Mouse (Mus musculus) limb, embryonic 14.5 days (tissue): Measurements from ENCODE around the gene Klrc1. TPM values are rescaled to one million over a fixed set of nuclear protein-coding genes. Genes with fewer than 3 reads are reported as not detected.
"Not testable (repeated sequence)": the region's sequence is repeated elsewhere in the genome, so short reads cannot be mapped to it uniquely, and the experiment has no call there.

Experiments used
- ATAC-seq: fragments of 200-750 bp; cut with Nextera tagmentation; 2 replicates; pipeline ENCODE4 v1.8.0; 2017; ENCODE audit warnings: low read depth, moderate number of reproducible peaks, moderate TSS enrichment; ENCODE audit not compliant: low FRiP score
- DNase-seq: peaks from one replicate; pipeline ENCODE4 v3.0.0-alpha.2; 2015; ENCODE audit warnings: low spot score
- H3K27ac ChIP-seq: fragments of 300-500 bp; sonication (generic); replicated peaks from 2 replicates; pipeline ENCODE4 v1.5.1; 2014; ENCODE audit warnings: low read depth, mild to moderate bottlenecking, low read length, moderate library complexity, mixed read lengths
- H3K27me3 ChIP-seq: fragments of 300-500 bp; sonication (generic); 2 replicates; pipeline ENCODE4 v1.6.1; 2014; ENCODE audit warnings: low read length, mixed read lengths; ENCODE audit not compliant: control insufficient read depth, insufficient read depth
- H3K36me3 ChIP-seq: fragments of 300-500 bp; sonication (generic); 2 replicates; pipeline ENCODE4 v1.6.1; 2014; ENCODE audit warnings: mild to moderate bottlenecking, low read length, moderate library complexity, mixed read lengths; ENCODE audit not compliant: control insufficient read depth, insufficient read depth
- H3K4me1 ChIP-seq: fragments of 300-500 bp; sonication (generic); 2 replicates; pipeline ENCODE4 v1.6.1; 2014; ENCODE audit warnings: antibody characterized with exemption, low read length, mixed read lengths; ENCODE audit not compliant: control insufficient read depth, insufficient read depth
- H3K4me2 ChIP-seq: fragments of 300-500 bp; sonication (generic); replicated peaks from 2 replicates; pipeline ENCODE4 v1.6.1; 2014; ENCODE audit warnings: low read depth, mild to moderate bottlenecking, low read length, moderate library complexity; ENCODE audit not compliant: severe bottlenecking
- H3K4me3 ChIP-seq: fragments of 300-500 bp; sonication (generic); replicated peaks from 2 replicates; pipeline ENCODE4 v1.5.1; 2014; ENCODE audit warnings: low read length
- H3K9ac ChIP-seq: fragments of 300-500 bp; sonication (generic); 2 replicates; pipeline ENCODE4 v1.6.1; 2014; ENCODE audit warnings: mild to moderate bottlenecking, low read depth, low read length, moderate library complexity; ENCODE audit not compliant: severe bottlenecking
- H3K9me3 ChIP-seq: fragments of 300-500 bp; sonication (generic); 2 replicates; pipeline ENCODE4 v1.6.1; 2016; ENCODE audit warnings: low read length; ENCODE audit not compliant: control insufficient read depth
- POLR2A ChIP-seq: fragments of 200-500 bp; IDR thresholded peaks from 2 replicates; pipeline ENCODE4 v1.8.0; 2012; ENCODE audit warnings: inconsistent platforms, mild to moderate bottlenecking, moderate library complexity, borderline replicate concordance; ENCODE audit not compliant: insufficient read depth, insufficient read length; ENCODE audit errors: extremely low read depth
- WGBS: fragments of 180-500 bp; shearing (Covaris S2); extraction: QIAGEN DNeasy Blood & Tissue Kit; methylation state at CpG from one replicate; pipeline ENCODE4 v1.1.7; 2014; 5-methylcytosine and 5-hydroxymethylcytosine counted together
- polyA plus RNA-seq, 2 experiments: library from polyadenylated mRNA; depleted of rRNA in 1 of 2; stranded (reverse) in 1 of 2; unstranded in 1 of 2; fragments of >200 nt; fragmentation: Nextera tagmentation in 1 of 2; extraction: Ambion mirVana in 1 of 2; gene quantifications; 2 replicates each; pipeline versions ENCODE4 v1.2.1 to v1.2.3; 2012 to 2014

Gene Klrc1
- polyA plus RNA-seq (2012; rRNA removed) (not detected in 2 replicates), polyA plus RNA-seq (2014; fragmentation: Nextera tagmentation; extraction: Ambion mirVana) (not detected in 2 replicates)

DNA sequence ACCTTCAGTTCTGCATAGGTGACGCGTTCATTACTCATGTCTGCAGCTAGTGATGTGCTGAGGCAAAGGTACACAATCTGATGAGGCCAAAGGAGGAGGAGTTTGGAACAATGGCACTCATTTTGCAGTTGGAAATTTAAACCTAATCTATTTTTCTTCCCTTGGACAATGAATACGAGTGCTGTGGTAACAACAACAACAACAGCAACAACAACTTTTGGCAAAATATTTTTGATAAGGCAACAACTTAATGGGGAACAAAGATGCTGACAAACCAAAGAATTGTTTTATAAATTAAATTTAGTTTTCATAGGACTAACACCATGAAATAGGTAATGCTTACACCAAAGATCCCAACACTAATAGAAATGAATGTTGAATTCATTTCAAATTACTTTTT, at the start of gene Klrc1:
Klrc1 (minus strand) TSS at position 101 of the 400 bp plus-strand sequence.
- H3K27ac ChIP-seq: no peak within 1 kb of the TSS
- TF ChIP-seq POLR2A: no peak
- WGBS: 82% methylated on average over 3 of the region's 3 CpGs
- H3K9me3 ChIP-seq: no peaks in the 10 kb centered on the region
- H3K9ac ChIP-seq: no peak within 1 kb of the TSS
- no peaks in the 10 kb centered on the region for H3K4me1 ChIP-seq
- no peaks in the 10 kb centered on the region for H3K27me3 ChIP-seq
- H3K36me3 ChIP-seq: no peaks in the 10 kb centered on the region
- H3K4me3 ChIP-seq: no peak within 1 kb of the TSS
- DNase-seq (no peak), ATAC-seq (no peak)
- H3K4me2 ChIP-seq: no peak within 1 kb of the TSS

DNA sequence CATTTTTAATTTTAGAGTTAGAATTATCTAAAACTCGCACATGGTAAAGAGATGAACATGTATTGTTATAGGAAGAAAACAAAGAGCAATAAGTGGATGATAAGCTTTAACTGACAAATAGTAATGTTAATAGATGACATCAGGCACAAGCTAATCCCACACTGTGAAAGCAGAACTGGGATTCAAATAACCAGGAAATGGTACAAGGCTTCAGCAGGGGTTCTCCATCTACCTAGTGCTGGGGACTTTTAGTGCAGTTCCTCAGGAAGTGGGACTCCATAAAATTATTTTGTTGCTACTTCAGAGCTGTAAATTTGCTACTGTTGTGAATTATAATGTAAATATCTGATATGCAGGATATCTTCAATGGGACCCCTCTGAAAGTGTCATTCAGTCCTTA, 48.5 kb upstream of the Klrc1 start:
- ATAC-seq: no peak
- Histone ChIP-seq H3K27me3 (no peaks in the 10 kb centered on the region), H3K9ac (no peak overlapping the region), H3K27ac (no peak overlapping the region), H3K9me3 (no peaks in the 10 kb centered on the region), H3K4me2 (no peak overlapping the region), H3K4me1 (no peaks in the 10 kb centered on the region), H3K4me3 (no peak overlapping the region), H3K36me3 (no peaks in the 10 kb centered on the region)
- DNase-seq: no peak
- TF ChIP-seq POLR2A: no peak
- WGBS: 93% methylated on average over 1 of the region's 1 CpGs

DNA sequence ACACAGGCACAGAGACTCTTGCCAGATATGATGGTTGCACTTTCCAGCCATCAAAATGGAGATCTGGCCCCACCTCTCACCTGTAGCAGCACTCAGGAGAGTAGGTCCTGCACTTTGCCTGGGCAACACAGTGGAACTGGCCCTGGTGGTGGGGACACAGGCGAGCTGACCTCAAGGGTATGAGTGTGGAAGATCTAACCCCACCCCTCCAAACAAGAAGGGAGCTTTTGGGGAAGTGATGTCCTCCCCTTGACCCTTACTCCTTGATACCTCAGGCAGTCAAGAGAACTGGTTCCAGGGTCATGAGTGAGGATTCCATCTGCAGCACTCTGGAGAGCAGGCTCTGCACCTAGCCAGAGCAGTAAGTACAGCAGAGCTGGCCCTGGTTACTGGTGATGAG, 42.6 kb upstream of the Klrc1 start:
- Histone ChIP-seq H3K4me1 (no peaks in the 10 kb centered on the region), H3K27ac (no peak overlapping the region), H3K9me3 (no peaks in the 10 kb centered on the region), H3K9ac (no peak overlapping the region), H3K27me3 (no peaks in the 10 kb centered on the region), H3K4me3 (no peak overlapping the region), H3K36me3 (no peaks in the 10 kb centered on the region), H3K4me2 (no peak overlapping the region)
- WGBS: 83% methylated on average over 1 of the region's 1 CpGs
- DNase-seq (no peak), ATAC-seq (no peak)
- no peak for TF ChIP-seq POLR2A

DNA sequence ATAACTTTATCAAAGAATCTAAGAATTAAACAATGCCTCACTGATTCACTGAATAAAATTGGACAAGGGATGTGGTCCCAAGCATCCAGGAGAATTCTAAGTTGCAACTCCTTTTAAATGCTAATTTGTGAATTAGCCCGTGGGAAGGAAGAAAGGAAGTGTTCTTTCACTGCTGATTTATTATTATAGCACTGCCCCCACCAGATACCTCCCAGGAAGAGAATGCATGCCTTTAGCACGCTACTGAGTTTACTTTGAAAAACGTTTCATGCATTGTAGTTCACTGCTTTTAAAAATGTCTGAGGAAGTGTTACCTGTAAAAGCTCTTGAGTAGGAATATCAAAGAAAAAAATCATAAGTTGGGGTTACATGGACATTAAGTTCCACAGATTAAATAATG, 41.7 kb upstream of the Klrc1 start:
- Histone ChIP-seq H3K4me2 (no peak overlapping the region), H3K27me3 (no peaks in the 10 kb centered on the region), H3K4me1 (no peaks in the 10 kb centered on the region), H3K36me3 (no peaks in the 10 kb centered on the region), H3K9ac (no peak overlapping the region), H3K27ac (no peak overlapping the region), H3K9me3 (no peaks in the 10 kb centered on the region), H3K4me3 (no peak overlapping the region)
- TF ChIP-seq POLR2A: no peak
- no peak for ATAC-seq
- WGBS: 12% methylated on average over 3 of the region's 3 CpGs
- no peak for DNase-seq

DNA sequence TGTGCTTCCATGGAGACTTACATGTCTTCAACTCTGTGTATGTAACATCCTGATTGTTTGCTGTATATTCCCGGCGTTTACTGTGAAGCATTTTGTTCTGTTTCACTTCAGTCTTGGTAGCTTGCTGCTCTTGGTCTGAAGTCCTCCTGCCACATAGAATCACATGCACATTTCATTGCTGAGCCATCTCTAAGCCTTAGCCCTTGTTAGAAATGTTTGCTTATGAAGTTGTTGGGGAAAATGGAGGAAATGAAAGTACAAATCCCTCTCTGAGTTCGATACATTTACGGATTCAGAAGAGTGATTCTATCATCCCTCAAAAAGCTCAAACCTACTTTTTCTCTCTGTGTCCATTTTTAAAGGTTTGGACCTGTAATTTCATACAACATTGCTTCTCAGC, 38.3 kb upstream of the Klrc1 start, which contains the start of gene Klri1:
Klri1 (minus strand) TSS at position 101 of the 400 bp plus-strand sequence.
- Histone ChIP-seq H3K4me3 (no peak within 1 kb of the TSS), H3K9ac (no peak within 1 kb of the TSS), H3K9me3 (no peaks in the 10 kb centered on the region), H3K27ac (no peak within 1 kb of the TSS), H3K36me3 (no peaks in the 10 kb centered on the region), H3K4me2 (no peak within 1 kb of the TSS), H3K27me3 (no peaks in the 10 kb centered on the region), H3K4me1 (no peaks in the 10 kb centered on the region)
- no peak for ATAC-seq
- no peak for TF ChIP-seq POLR2A
- no peak for DNase-seq
- WGBS: 93% methylated on average over 4 of the region's 4 CpGs

DNA sequence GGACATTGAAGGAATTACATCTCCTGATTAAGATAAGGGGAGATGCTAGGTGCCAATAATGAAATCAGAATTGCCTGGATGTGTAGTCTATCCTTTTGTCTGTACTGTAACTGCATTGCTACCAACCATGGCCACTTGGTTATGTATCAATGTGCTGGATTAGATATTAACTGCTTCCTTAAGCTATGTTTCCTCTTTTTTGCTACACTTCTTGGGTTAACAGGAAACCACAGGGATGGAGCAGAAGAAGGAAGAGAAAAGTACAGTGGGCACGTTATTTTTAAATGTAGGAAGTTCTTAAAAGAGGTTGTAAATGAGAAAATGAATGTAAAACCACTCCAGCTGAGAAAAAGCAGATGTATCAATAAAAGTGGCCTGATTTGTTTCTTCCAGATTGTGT, 34.8 kb upstream of the Klrc1 start:
- no peak overlapping the region for H3K9ac ChIP-seq
- no peak overlapping the region for H3K27ac ChIP-seq

DNA sequence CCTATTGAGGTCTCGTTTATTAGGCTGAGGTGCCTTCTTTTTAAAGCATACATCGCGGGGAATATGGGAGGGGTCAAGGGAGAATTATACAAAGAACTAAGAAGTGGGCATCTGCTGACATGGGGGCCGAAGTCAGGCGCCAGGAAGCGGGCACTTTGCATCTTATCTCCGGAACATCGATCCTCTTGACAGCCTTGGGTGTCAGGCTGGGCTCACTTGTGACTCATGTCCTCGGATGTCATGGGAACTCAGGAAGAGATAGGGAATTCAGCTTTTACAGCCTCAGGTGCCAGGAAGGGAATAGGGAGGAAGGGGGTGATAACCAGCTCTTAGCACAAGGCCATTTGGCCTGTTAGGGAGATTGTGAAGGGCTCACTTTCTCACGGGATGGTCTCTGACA, 12.7 kb upstream of the Klrc1 start:
- H3K4me2 ChIP-seq, H3K4me3 ChIP-seq, H3K27me3 ChIP-seq, H3K9me3 ChIP-seq, H3K27ac ChIP-seq, DNase-seq, ATAC-seq, H3K9ac ChIP-seq, H3K4me1 ChIP-seq, H3K36me3 ChIP-seq: not testable (repeated sequence)
- 75% methylated on average over 10 of the region's 10 CpGs for WGBS

More for the DNA sequence above, 34.8 kb upstream of the Klrc1 start:
- 25% methylated on average over 1 of the region's 1 CpGs for WGBS
- no peak for TF ChIP-seq POLR2A
- no peak overlapping the region for H3K4me2 ChIP-seq
- H3K4me1 ChIP-seq: no peaks in the 10 kb centered on the region
- ATAC-seq: no peak
- no peaks in the 10 kb centered on the region for H3K36me3 ChIP-seq
- H3K9me3 ChIP-seq: no peaks in the 10 kb centered on the region
- no peak for DNase-seq
- no peaks in the 10 kb centered on the region for H3K27me3 ChIP-seq
- H3K4me3 ChIP-seq: no peak overlapping the region
